Mouse (Mus musculus) forebrain, postnatal 0 days (tissue): Measurements from ENCODE around the gene Metap1. TPM values are rescaled to one million over a fixed set of nuclear protein-coding genes. Genes with fewer than 3 reads are reported as not detected.

Source experiments
- ATAC-seq: fragments of 200-750 bp; cut with Nextera tagmentation; 2 replicates; pipeline ENCODE4 v1.8.0; 2017; ENCODE audit warnings: mild to moderate bottlenecking, moderate library complexity
- DNase-seq: peaks from one replicate; pipeline ENCODE4 v3.0.0-alpha.2; 2015
- H3K27ac ChIP-seq: fragments of 300-500 bp; sonication (generic); 2 replicates; pipeline ENCODE4 v1.5.1; 2014; ENCODE audit warnings: low read depth, mild to moderate bottlenecking, antibody characterized with exemption, low read length, moderate library complexity, mixed read lengths
- H3K27me3 ChIP-seq: fragments of 300-500 bp; sonication (generic); 2 replicates; pipeline ENCODE4 v1.6.1; 2014; ENCODE audit warnings: mild to moderate bottlenecking, low read length, mixed read lengths; ENCODE audit not compliant: insufficient read depth
- H3K36me3 ChIP-seq: fragments of 300-500 bp; sonication (generic); 2 replicates; pipeline ENCODE4 v1.6.1; 2014; ENCODE audit warnings: mild to moderate bottlenecking, moderate library complexity; ENCODE audit not compliant: insufficient read depth
- H3K4me1 ChIP-seq: fragments of 300-500 bp; sonication (generic); 2 replicates; pipeline ENCODE4 v1.6.1; 2014; ENCODE audit warnings: antibody characterized with exemption; ENCODE audit not compliant: insufficient read depth
- H3K4me2 ChIP-seq: fragments of 300-500 bp; sonication (generic); 2 replicates; pipeline ENCODE4 v1.6.1; 2014; ENCODE audit warnings: low read depth, mild to moderate bottlenecking, moderate library complexity
- H3K4me3 ChIP-seq: fragments of 300-500 bp; sonication (generic); 2 replicates; pipeline ENCODE4 v1.5.1; 2014; ENCODE audit warnings: low read depth, low read length, mixed read lengths
- H3K9ac ChIP-seq: fragments of 300-500 bp; sonication (generic); 2 replicates; pipeline ENCODE4 v1.6.1; 2014; ENCODE audit warnings: mild to moderate bottlenecking
- H3K9me3 ChIP-seq: fragments of 300-500 bp; sonication (generic); 2 replicates; pipeline ENCODE4 v1.6.1; 2016; ENCODE audit warnings: low read length
- CTCF ChIP-seq: sonication (generic); IDR thresholded peaks from 2 replicates; pipeline ENCODE4 v1.5.1; 2016; ENCODE audit warnings: antibody characterized with exemption, control low read depth, low read depth
- WGBS: fragments of 180-500 bp; shearing (Covaris S2); extraction: QIAGEN DNeasy Blood & Tissue Kit; methylation state at CpG from one replicate; pipeline ENCODE4 v1.1.7; 2014; 5-methylcytosine and 5-hydroxymethylcytosine counted together
- polyA plus RNA-seq: library from polyadenylated mRNA; unstranded; fragments of >200 nt; fragmentation: Nextera tagmentation; extraction: Ambion mirVana; gene quantifications from 2 replicates; pipeline ENCODE4 v1.2.1, GENCODE M21; 2015
- total RNA-seq: library from RNA; depleted of rRNA; stranded (reverse); fragments of >200 nt; gene quantifications from 2 replicates; pipeline ENCODE4 v1.2.3, GENCODE M21; 2014

The Metap1 gene
- total and polyA plus RNA-seq, 2 experiments from 2014 or later, result 50.2 to 61.8 TPM

DNA sequence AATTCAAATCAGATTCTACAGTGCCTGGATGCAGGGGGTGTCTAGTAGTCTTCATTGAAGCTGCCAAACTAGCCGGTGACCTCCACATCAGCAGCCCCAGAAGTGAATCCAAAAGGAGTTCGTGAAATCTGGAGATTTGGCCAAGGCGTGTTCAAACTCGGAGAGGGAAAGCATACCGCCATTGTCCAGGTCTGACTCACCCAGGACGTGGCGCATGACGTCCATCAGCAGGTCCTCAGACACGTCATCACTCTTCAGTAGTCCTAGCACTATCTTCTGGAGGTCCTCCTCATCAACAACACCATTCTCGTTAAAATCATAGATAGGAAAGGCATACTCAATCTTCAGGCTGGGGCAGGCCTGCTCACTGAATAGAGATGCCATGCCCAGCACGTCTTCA is 14.4 kb upstream of the Metap1 start:
- no peak overlapping the region for H3K27ac ChIP-seq
- ATAC-seq, result no peak
- no peaks in the 10 kb centered on the region for H3K9me3 ChIP-seq
- H3K27me3 ChIP-seq, result no peaks in the 10 kb centered on the region
- 89% methylated on average over 11 of the region's 11 CpGs for WGBS
- no peak for TF ChIP-seq CTCF
- H3K4me2 ChIP-seq, result no peak overlapping the region
- H3K4me1 ChIP-seq, result no peaks in the 10 kb centered on the region
- no peaks in the 10 kb centered on the region for H3K36me3 ChIP-seq
- H3K4me3 ChIP-seq, result no peak overlapping the region
- no peak for DNase-seq
- H3K9ac ChIP-seq, result no peak overlapping the region

DNA sequence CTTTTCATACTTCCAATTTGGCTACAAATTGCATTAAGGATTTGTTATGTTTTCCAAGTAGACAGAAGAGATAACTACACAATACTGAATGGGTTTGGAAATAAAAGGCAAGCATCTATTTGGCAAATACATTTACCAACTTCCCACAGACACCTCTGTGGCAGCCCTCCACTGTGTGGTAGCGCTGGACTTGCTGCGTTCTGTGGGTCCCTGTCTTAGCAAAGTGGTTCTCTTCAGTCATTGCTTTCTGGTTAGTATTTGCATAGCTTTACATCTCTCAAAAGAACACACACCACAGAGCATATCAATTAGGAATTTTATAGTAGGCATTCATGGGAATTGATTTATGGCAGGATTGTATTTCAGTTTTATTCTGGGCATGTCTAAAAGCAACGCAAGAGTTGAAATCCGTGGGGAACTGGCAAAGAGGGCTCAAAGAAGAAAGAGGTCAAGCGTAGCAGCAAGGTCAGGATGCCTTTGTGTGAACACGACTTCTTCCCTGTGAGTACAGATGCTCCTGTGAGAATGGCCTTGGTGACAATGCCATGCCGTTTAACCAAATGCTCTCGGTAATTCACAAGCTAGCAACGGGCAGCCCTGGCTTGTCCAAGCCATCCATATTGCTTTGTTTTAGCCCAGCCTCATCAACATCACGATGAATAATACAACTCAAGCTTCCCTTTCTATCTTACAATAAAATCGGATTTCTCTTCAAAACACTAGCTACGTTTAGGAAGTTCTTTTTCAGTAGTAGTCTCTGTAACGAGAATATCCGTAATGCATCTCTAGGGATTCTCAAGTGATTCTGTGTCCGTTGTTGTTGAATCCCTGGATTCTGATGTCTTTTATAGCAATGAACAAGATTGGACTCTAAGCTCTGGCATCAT is 10.8 kb upstream of the Metap1 start:
- Histone ChIP-seq H3K27me3 (no peaks in the 10 kb centered on the region), H3K9ac (no peak overlapping the region), H3K4me1 (no peaks in the 10 kb centered on the region), H3K4me2 (no peak overlapping the region), H3K4me3 (no peak overlapping the region), H3K9me3 (no peaks in the 10 kb centered on the region), H3K36me3 (no peaks in the 10 kb centered on the region), H3K27ac (no peak overlapping the region)
- TF ChIP-seq CTCF, result no peak
- DNase-seq (no peak), ATAC-seq (no peak)
- 48% methylated on average over 15 of the region's 15 CpGs for WGBS

- Histone ChIP-seq H3K36me3 (no peaks in the 10 kb centered on the region), H3K4me1 (no peaks in the 10 kb centered on the region), H3K9ac (no peak overlapping the region), H3K4me2 (no peak overlapping the region), H3K9me3 (no peaks in the 10 kb centered on the region), H3K27me3 (no peaks in the 10 kb centered on the region), H3K4me3 (no peak overlapping the region), H3K27ac (no peak overlapping the region)
- no peak for TF ChIP-seq CTCF
- WGBS, result 79% methylated on average over 4 of the region's 4 CpGs
- no peak for ATAC-seq
- DNase-seq, result no peak
These were observed 9.4 kb upstream of the Metap1 start for GRCm38 (mm10) chr3:138498731-138499130.

DNA sequence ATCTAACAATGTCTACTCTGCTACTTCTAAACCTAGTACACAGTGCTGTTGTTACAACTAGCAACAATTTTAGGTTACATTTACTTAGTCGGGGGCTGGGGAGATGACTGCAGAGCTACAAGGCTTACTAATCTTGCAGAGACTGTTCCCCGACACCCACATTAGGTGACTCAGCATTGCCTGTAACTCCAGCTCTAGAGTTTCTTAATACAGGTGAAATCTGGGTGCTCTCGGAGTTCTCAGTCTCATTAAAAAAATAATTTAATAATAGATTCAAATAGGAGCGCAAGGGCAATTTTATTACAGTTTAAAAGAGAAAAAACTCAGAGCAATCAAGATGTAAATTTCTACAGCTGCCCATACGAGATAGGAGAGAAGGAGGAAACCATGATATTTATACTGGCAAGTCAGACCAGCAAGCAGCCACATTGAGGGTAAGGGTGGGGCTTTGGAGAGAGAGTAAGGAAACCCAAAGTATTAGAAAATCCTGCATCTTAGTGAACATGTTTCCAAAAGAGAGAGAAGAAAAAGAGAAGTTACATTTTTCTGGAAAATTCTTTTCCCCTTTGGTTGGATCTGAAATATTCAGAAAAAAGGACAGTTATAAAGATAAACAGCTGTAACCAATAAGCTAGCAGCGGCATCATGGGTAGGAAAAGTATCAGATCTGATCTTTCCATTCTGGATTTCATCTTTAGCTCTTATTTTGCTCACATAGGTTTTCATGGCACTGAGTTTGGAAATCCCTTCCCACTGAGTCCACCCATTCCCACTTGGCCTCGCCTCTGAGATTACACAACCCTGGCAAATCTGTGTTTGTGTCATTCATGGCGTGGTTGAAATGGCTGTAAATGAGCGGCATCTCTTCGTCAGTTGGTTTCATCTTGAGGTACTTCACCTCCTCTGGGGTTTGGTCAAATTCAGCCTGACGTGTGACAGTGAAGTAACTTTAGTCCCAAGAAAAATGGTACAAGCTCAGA is 6.1 kb upstream of the Metap1 start:
- 84% methylated on average over 11 of the region's 11 CpGs for WGBS
- DNase-seq, result no peak
- Histone ChIP-seq H3K4me3 (no peak overlapping the region), H3K27ac (no peak overlapping the region), H3K4me1 (no peaks in the 10 kb centered on the region), H3K4me2 (no peak overlapping the region), H3K9me3 (no peaks in the 10 kb centered on the region), H3K27me3 (no peaks in the 10 kb centered on the region), H3K9ac (no peak overlapping the region), H3K36me3 (no peaks in the 10 kb centered on the region)
- no peak for ATAC-seq
- no peak for TF ChIP-seq CTCF

- Histone ChIP-seq H3K9me3 (no peaks in the 10 kb centered on the region), H3K27ac (no peak overlapping the region), H3K27me3 (no peaks in the 10 kb centered on the region), H3K36me3 (no peaks in the 10 kb centered on the region), H3K4me2 (no peak overlapping the region), H3K4me3 (no peak overlapping the region), H3K9ac (no peak overlapping the region), H3K4me1 (0 out of 2 replicates have a peak, but pooled peaks cover 2% of the 10 kb centered on the region)
- 56% methylated on average over 1 of the region's 1 CpGs for whole genome bisulfite sequencing
- TF ChIP-seq CTCF, result no peak
- ATAC-seq (no peak), DNase-seq (no peak)
These were observed 5.2 kb upstream of the Metap1 start for GRCm38 (mm10) chr3:138494565-138494964.

GRCm38 (mm10) chr3:138493668-138494067 is 4.4 kb upstream of the Metap1 start:
- Histone ChIP-seq H3K36me3 (no peaks in the 10 kb centered on the region), H3K9ac (no peak overlapping the region), H3K4me2 (no peak overlapping the region), H3K27ac (no peak overlapping the region), H3K27me3 (no peaks in the 10 kb centered on the region), H3K4me3 (no peak overlapping the region), H3K9me3 (no peaks in the 10 kb centered on the region), H3K4me1 (0 out of 2 replicates have a peak, but pooled peaks cover 2% of the 10 kb centered on the region)
- no peak for TF ChIP-seq CTCF
- WGBS, result 77% methylated on average over 3 of the region's 3 CpGs
- DNase-seq (no peak), ATAC-seq (no peak)
